Mouse (Mus musculus) liver, adult 2 months (tissue): ENCODE data around the gene Ccdc153. TPM values are rescaled to one million over a fixed set of nuclear protein-coding genes. Genes with fewer than 3 reads are reported as not detected.
A peak's percentile ranks its signal among the peaks of the same experiment; 100 is the strongest.

Experiments used
- DNase-seq: peaks from one replicate; pipeline ENCODE4 v3.0.0-alpha.2; 2011; ENCODE audit warnings: low read depth, low spot score; ENCODE audit errors: extremely low read depth
- H3K27ac ChIP-seq: fragments of 200-500 bp; replicated peaks from 2 replicates; pipeline ENCODE4 v1.5.1; 2012; ENCODE audit warnings: low read depth, mild to moderate bottlenecking, control low read depth, inconsistent platforms, low read length; ENCODE audit not compliant: insufficient read depth
- H3K27me3 ChIP-seq: fragments of 200-500 bp; 2 replicates; pipeline ENCODE4 v1.6.1; 2012; ENCODE audit warnings: mild to moderate bottlenecking, moderate library complexity, low read length, inconsistent platforms; ENCODE audit not compliant: control insufficient read depth, insufficient read depth
- H3K36me3 ChIP-seq: fragments of 200-500 bp; 2 replicates; pipeline ENCODE4 v1.6.1; 2012; ENCODE audit warnings: low read length, inconsistent platforms; ENCODE audit not compliant: control insufficient read depth, insufficient read depth
- H3K4me1 ChIP-seq: fragments of 200-500 bp; 2 replicates; pipeline ENCODE4 v1.6.1; 2011; ENCODE audit warnings: low read length; ENCODE audit not compliant: control insufficient read depth, insufficient read depth
- H3K4me3 ChIP-seq: fragments of 200-500 bp; 2 replicates; pipeline ENCODE4 v1.5.1; 2011; ENCODE audit warnings: low read depth, mild to moderate bottlenecking, control low read depth, low read length, moderate library complexity; ENCODE audit not compliant: insufficient read depth
- H3K79me2 ChIP-seq: fragments of 200-500 bp; 2 replicates; pipeline ENCODE4 v1.6.1; 2012; ENCODE audit warnings: inconsistent platforms, mild to moderate bottlenecking, low read length, moderate library complexity; ENCODE audit not compliant: control insufficient read depth, insufficient read depth
- H3K9ac ChIP-seq: fragments of 200-500 bp; 2 replicates; pipeline ENCODE4 v1.6.1; 2012; ENCODE audit warnings: low read depth, mild to moderate bottlenecking, control low read depth, inconsistent platforms, low read length
- CTCF ChIP-seq: fragments of 200-500 bp; IDR thresholded peaks from 2 replicates; pipeline ENCODE4 v1.5.1; 2011; ENCODE audit warnings: low read depth, low read length, control low read depth
- POLR2A ChIP-seq: fragments of 200-500 bp; IDR thresholded peaks from 2 replicates; pipeline ENCODE4 v1.6.1; 2011; ENCODE audit warnings: low read length, control low read depth; ENCODE audit not compliant: insufficient read depth; ENCODE audit errors: extremely low read depth
- WGBS: fragments of 180-500 bp; shearing (Covaris S2); methylation state at CpG from one replicate; pipeline ENCODE4 v1.1.7; 2018; 5-methylcytosine and 5-hydroxymethylcytosine counted together
- polyA plus RNA-seq: library from polyadenylated mRNA; depleted of rRNA; stranded (reverse); fragments of >200 nt; gene quantifications from 2 replicates; pipeline ENCODE4 v1.2.3, GENCODE M21; 2012
- total RNA-seq: library from RNA; depleted of rRNA; stranded (reverse); fragments of >200 nt; gene quantifications from 2 replicates; pipeline ENCODE4 v1.2.3, GENCODE M21; 2014

Ccdc153 gene
- total and polyA plus RNA-seq, 2 experiments, result not detected

GRCm38 (mm10) chr9:44240911-44241310 lies 435 bp downstream of the Ccdc153 start:
- H3K27ac ChIP-seq, result no peak overlapping the region
- no peaks in the 10 kb centered on the region for H3K4me1 ChIP-seq
- TF ChIP-seq POLR2A (no peak), CTCF (no peak)
- H3K9ac ChIP-seq, result no peak overlapping the region
- H3K27me3 ChIP-seq, result no peaks in the 10 kb centered on the region
- WGBS, result 70% methylated on average over 5 of the region's 5 CpGs
- no peaks in the 10 kb centered on the region for H3K36me3 ChIP-seq
- H3K79me2 ChIP-seq, result no peaks in the 10 kb centered on the region
- no peak for DNase-seq
- H3K4me3 ChIP-seq, result no peak overlapping the region

DNA sequence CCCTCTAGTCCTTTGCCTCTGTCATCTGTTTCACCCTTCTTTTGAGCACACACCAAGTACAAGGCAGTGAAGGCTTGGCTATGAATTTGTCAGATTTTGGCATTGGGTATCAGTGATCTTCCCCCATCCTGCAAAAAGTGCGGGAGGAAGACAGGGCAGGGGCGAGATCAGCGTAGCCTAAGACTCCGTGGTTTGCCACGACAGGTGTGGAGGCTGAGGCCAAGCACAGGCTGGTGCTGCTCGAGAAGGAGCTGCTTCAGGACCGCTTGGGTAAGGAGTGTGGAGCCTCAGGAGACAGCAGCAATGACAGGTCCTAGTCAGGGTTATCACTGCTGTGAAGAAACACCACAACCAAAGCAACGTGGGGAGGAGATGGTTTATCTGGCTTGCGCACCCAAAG lies 942 bp downstream of the Ccdc153 start:
- Histone ChIP-seq H3K36me3 (no peaks in the 10 kb centered on the region), H3K79me2 (no peaks in the 10 kb centered on the region), H3K4me1 (no peaks in the 10 kb centered on the region), H3K27me3 (no peaks in the 10 kb centered on the region), H3K4me3 (no peak overlapping the region), H3K27ac (no peak overlapping the region), H3K9ac (no peak overlapping the region)
- 78% methylated on average over 9 of the region's 9 CpGs for WGBS
- DNase-seq, result no peak
- TF ChIP-seq CTCF (no peak), POLR2A (no peak)

DNA sequence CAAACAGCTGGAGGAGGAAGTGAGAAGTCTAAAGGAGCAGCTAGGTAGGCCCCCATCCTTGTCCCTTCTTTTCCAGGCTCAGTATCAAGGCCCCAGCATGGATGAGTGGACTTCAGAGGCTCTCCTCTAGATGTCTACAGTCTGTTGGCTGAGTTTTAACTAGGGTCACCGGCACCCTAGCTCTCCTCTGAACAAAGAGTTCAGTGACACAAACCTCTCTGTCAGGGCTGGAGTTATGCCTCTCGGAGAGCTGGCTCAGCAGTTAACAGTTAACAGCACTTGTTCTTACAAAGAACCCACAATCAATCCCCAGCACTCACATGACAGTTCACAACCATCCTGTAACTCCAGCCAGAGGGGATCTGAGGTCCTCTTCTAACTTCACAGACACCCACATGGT lies 3.1 kb downstream of the Ccdc153 start:
- Histone ChIP-seq H3K4me1 (no peaks in the 10 kb centered on the region), H3K79me2 (no peaks in the 10 kb centered on the region), H3K36me3 (no peaks in the 10 kb centered on the region), H3K4me3 (no peak overlapping the region), H3K27ac (no peak overlapping the region), H3K9ac (no peak overlapping the region), H3K27me3 (no peaks in the 10 kb centered on the region)
- TF ChIP-seq POLR2A, result no peak
- TF ChIP-seq CTCF, result no peak
- DNase-seq, result no peak
- WGBS, result 40% methylated on average over 2 of the region's 2 CpGs

- TF ChIP-seq POLR2A, result no peak
- TF ChIP-seq CTCF, result no peak
- no peaks in the 10 kb centered on the region for H3K79me2 ChIP-seq
- no peak overlapping the region for H3K4me3 ChIP-seq
- WGBS, result 50% methylated on average over 6 of the region's 6 CpGs
- no peaks in the 10 kb centered on the region for H3K36me3 ChIP-seq
- no peaks in the 10 kb centered on the region for H3K27me3 ChIP-seq
- H3K9ac ChIP-seq, result no peak overlapping the region
- H3K27ac ChIP-seq, result no peak overlapping the region
- H3K4me1 ChIP-seq, result no peaks in the 10 kb centered on the region
- DNase-seq, result no peak
These were observed 7.4 kb downstream of the Ccdc153 start for GRCm38 (mm10) chr9:44247907-44248306.

DNA sequence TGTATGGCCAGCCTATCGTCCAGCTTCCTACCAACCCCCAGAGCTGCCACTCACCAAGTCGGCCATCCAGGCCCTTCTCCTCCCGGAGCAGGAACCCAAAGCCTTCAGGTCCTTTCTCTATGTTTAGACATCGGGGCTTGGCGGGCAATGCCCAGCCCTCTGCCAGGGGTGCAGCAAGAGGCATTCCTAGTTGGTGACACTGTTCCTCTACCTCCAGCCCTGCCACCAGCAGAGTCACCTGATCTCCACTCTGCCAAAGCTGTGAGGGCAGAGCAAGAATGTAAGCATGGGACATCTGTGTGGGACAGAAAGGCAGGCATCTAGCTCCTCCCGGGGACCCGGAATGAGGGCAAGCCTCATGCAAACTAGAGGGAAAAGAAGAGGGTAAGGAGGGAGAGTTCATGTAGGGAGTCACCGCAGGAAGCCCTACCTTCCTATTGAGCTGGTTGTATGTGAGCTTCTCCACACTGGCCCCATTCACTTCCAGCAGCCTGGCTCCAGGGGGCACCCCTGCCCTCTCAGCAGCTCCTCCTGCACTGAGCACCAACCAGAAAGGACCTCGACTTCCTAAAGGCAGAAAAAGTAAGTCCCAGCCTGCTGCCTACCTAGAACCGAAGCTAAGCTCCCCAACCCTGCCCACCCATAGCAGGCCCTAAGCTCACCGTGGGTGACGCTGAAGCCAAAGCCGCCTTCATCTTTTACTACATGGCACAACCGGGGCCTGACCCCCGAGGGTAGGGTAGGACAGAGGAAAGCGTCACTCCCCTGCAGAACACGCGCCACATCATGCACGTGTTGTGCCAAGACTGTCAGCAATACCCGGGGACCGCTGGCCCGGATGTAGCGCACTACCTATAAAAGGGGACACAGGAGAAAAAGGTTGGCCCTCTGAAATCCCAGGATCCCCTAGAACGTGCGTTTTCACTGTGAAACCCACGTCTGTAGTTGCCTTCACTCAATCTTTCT lies 9.0 kb downstream of the Ccdc153 start:
- peak; percentile 79 for TF ChIP-seq CTCF
- no peak for TF ChIP-seq POLR2A
- Histone ChIP-seq H3K36me3 (no peaks in the 10 kb centered on the region; the same call in 1 of the 2 replicates), H3K9ac (no peak overlapping the region), H3K27ac (no peak overlapping the region), H3K4me1 (no peaks in the 10 kb centered on the region), H3K79me2 (no peaks in the 10 kb centered on the region), H3K27me3 (no peaks in the 10 kb centered on the region), H3K4me3 (no peak overlapping the region)
- DNase-seq, result no peak
- WGBS, result 51% methylated on average over 26 of the region's 26 CpGs

DNA sequence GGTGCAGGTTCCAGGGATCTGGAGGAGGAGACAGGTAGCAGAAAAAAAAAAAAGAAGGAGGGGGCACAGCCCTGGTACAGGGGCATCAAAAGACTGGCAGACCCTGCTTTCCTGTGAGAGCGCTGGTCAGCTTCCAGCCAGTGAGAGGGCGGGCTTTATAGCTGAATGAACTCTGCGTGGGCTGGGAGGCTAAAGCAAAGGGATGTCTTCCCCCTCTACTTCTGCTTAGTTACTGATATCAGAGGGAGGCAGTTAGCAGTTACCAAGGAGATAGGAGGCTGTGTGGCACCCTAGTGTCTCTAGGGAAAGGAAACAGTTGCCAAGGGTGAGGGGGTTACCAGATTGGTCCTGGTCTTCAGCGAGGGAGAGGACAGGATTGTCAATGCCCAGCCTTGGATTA lies 10.0 kb downstream of the Ccdc153 start:
- no peak for DNase-seq
- 72% methylated on average over 4 of the region's 4 CpGs for WGBS
- TF ChIP-seq CTCF (no peak), POLR2A (no peak)
- no peaks in the 10 kb centered on the region for H3K4me1 ChIP-seq
- no peaks in the 10 kb centered on the region for H3K27me3 ChIP-seq
- no peak overlapping the region for H3K9ac ChIP-seq
- no peak overlapping the region for H3K27ac ChIP-seq
- no peak overlapping the region for H3K4me3 ChIP-seq
- H3K36me3 ChIP-seq, result no peaks in the 10 kb centered on the region; the same call in 1 of the 2 replicates
- H3K79me2 ChIP-seq, result no peaks in the 10 kb centered on the region
